9 mouse cellular contexts compared by ENCODE assay signal in the genomic region with DNA sequence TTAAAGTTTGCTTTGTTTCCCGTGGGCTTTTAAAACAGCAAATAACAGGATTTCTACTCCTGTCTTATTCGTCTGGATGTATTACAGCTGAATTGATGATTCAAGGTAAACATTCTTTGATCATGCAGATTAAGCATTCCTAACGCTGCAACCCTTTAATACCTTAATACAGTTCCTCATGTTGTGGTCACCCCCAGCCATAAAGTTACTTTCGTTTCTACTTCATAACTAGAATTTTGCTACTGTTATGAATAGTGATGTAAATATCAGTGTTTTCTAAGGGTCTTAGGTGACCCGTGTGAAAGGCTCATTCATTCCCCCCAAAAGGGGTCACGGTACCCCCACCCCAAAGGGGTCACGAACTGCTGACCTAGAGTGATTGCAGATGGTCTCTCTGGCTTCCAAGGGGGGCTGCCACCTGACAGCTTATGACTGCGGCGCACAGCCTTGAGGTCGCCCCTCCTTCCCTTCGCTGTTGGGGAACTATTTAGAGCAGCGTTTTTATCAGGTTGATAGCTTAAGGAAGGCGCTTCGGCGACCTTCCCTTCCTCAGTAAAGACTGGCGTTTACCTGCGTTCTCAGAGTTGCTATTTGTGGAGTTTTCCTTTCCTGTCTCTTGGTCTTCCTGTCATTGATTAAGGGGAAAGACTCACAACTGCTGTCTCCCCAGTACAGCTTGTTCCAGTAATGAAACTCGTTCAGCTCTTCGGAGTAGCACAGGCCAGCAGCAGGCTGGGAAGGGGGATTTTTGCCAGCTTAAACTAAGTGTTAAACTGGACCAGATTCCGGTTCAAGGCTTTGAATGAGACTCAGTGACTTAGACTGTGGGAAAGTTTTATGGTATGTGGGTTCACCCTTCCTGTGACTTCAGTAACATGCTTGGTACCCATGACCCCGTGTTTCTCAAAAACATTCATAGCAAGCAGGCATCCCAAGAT. TPM values are rescaled to one million over a fixed set of nuclear protein-coding genes. Genes with fewer than 3 reads are reported as not detected.
DNase-seq lines count a peak whose midpoint lies in the region; ATAC-seq and TF ChIP-seq lines count a peak whose summit lies in the region.
"Had no signal": no experiment of that assay in that cellular context is flagged by ENCODE, and none has a peak within 500 bp of the region (broad histone marks: within the 10 kb centered on the region; RNA-seq: fewer than 3 reads in every experiment).

No protein-coding gene starts in this region.

- no peaks in the 10 kb centered on the region for H3K27me3 ChIP-seq in hindbrain, embryonic 10.5 days (ENCODE audit: insufficient read depth, poor library complexity, severe bottlenecking)
- H3K27me3 ChIP-seq in hindbrain, embryonic 14.5 days (ENCODE audit: control insufficient read depth, insufficient read depth, low read length) = no peaks in the 10 kb centered on the region
- H3K27me3 ChIP-seq in limb, embryonic 12.5 days = no peaks in the 10 kb centered on the region
- H3K27me3 ChIP-seq in forebrain, postnatal 0 days (ENCODE audit: insufficient read depth, low read length) = no peaks in the 10 kb centered on the region; the same call in 1 of the 2 replicates

- no peaks in the 10 kb centered on the region for H3K9me3 ChIP-seq in hindbrain, embryonic 10.5 days
- no peaks in the 10 kb centered on the region for H3K9me3 ChIP-seq in hindbrain, embryonic 14.5 days (ENCODE audit: control insufficient read depth, low read length)
- H3K9me3 ChIP-seq in limb, embryonic 12.5 days = no peaks in the 10 kb centered on the region
- H3K9me3 ChIP-seq in forebrain, postnatal 0 days (ENCODE audit: low read length) = no peaks in the 10 kb centered on the region

- H3K4me1 ChIP-seq in hindbrain, embryonic 10.5 days (replicated peaks) = peaks cover 95% of the 10 kb centered on the region
- peaks cover 61% of the 10 kb centered on the region for H3K4me1 ChIP-seq in hindbrain, embryonic 14.5 days (replicated peaks; ENCODE audit: control insufficient read depth, insufficient read depth, low read length)
- H3K4me1 ChIP-seq in limb, embryonic 12.5 days (replicated peaks) = peaks cover 76% of the 10 kb centered on the region
- peaks cover 14% of the 10 kb centered on the region; the same call in 1 of the 2 replicates for H3K4me1 ChIP-seq in forebrain, postnatal 0 days (ENCODE audit: insufficient read depth)

- H3K9ac ChIP-seq in hindbrain, embryonic 14.5 days = no peak overlapping the region
- H3K9ac ChIP-seq in limb, embryonic 12.5 days (replicated peaks) = no peak overlapping the region
- no peak overlapping the region for H3K9ac ChIP-seq in forebrain, postnatal 0 days

- DNase-seq in hindbrain, embryonic 10.5 days (ENCODE audit: low spot score) = no peak
- no peak for DNase-seq in hindbrain, embryonic 14.5 days (ENCODE audit: low spot score)
- DNase-seq in thymus, postnatal 4 days = peak; percentile 34
- no peak for DNase-seq in thymus, adult 18-20 months
- DNase-seq in forebrain, postnatal 0 days = no peak
- no peak for DNase-seq in spleen, adult 18-20 months
- DNase-seq: left cerebral cortex, postnatal 4 days had no signal

- 55% methylated on average over 21 of the region's 21 CpGs for WGBS in hindbrain, embryonic 10.5 days
- WGBS in hindbrain, embryonic 14.5 days = 58% methylated on average over 21 of the region's 21 CpGs
- 33% methylated on average over 21 of the region's 21 CpGs for WGBS in limb, embryonic 12.5 days
- WGBS in forebrain, postnatal 0 days = 64% methylated on average over 21 of the region's 21 CpGs

- peaks cover 4% of the 10 kb centered on the region; the same call in 1 of the 2 replicates for H3K36me3 ChIP-seq in hindbrain, embryonic 10.5 days
- H3K36me3 ChIP-seq in hindbrain, embryonic 14.5 days (replicated peaks; ENCODE audit: control insufficient read depth, insufficient read depth) = no peaks in the 10 kb centered on the region
- H3K36me3 ChIP-seq in limb, embryonic 12.5 days = no peaks in the 10 kb centered on the region
- H3K36me3 ChIP-seq in forebrain, postnatal 0 days (ENCODE audit: insufficient read depth) = no peaks in the 10 kb centered on the region

- H3K4me3 ChIP-seq in hindbrain, embryonic 10.5 days = no peak overlapping the region
- H3K4me3 ChIP-seq in hindbrain, embryonic 14.5 days (replicated peaks; ENCODE audit: low read length) = no peak overlapping the region
- no peak overlapping the region for H3K4me3 ChIP-seq in limb, embryonic 12.5 days (replicated peaks)
- no peak overlapping the region for H3K4me3 ChIP-seq in forebrain, postnatal 0 days (ENCODE audit: low read depth, low read length)

- peak overlapping the region; percentile 73; the same call in 1 of the 2 replicates for H3K27ac ChIP-seq in hindbrain, embryonic 10.5 days
- H3K27ac ChIP-seq in hindbrain, embryonic 14.5 days = no peak overlapping the region
- H3K27ac ChIP-seq in limb, embryonic 12.5 days = no peak overlapping the region
- no peak overlapping the region for H3K27ac ChIP-seq in forebrain, postnatal 0 days (ENCODE audit: low read depth, low read length)

- no peak for ATAC-seq in hindbrain, embryonic 14.5 days (ENCODE audit: low FRiP score)
- no peak for ATAC-seq in limb, embryonic 12.5 days (ENCODE audit: insufficient number of reproducible peaks, insufficient read depth, low FRiP score, low TSS enrichment, low read depth)
- no peak for ATAC-seq in forebrain, postnatal 0 days
- no peak for ATAC-seq in monocyte, adult 5-6 weeks (replicated peaks; ENCODE audit: insufficient number of reproducible peaks, low FRiP score, low TSS enrichment, poor library complexity, severe bottlenecking)

- TF ChIP-seq CTCF in forebrain, postnatal 0 days (IDR thresholded peaks at IDR 0.05; ENCODE audit: low read depth) = no peak

- H3K4me2 ChIP-seq in hindbrain, embryonic 14.5 days (replicated peaks) = no peak overlapping the region
- H3K4me2 ChIP-seq in limb, embryonic 12.5 days = peak overlapping the region; percentile 18; the same call in 1 of the 2 replicates
- H3K4me2 ChIP-seq in forebrain, postnatal 0 days (ENCODE audit: low read depth) = no peak overlapping the region

RNA-seq across cellular contexts. Expression of a gene that starts 12.5 kb away (rescaled TPM):
- 16.0 and 16.9 TPM in 2 replicates for polyA plus RNA-seq in hindbrain, embryonic 10.5 days (2016; fragmentation: Nextera tagmentation; extraction: Ambion mirVana)
- 8.9 and 10.0 TPM in 2 replicates for polyA plus RNA-seq in hindbrain, embryonic 14.5 days (2014; fragmentation: Nextera tagmentation; extraction: Ambion mirVana)
- 12.3 and 12.6 TPM in 2 replicates for polyA plus RNA-seq in limb, embryonic 12.5 days (2016; fragmentation: Nextera tagmentation; extraction: Ambion mirVana)
- 12.2 and 16.4 TPM in 2 replicates for total RNA-seq in forebrain, postnatal 0 days (2014; rRNA removed)
- polyA plus RNA-seq in forebrain, postnatal 0 days (2015; fragmentation: Nextera tagmentation; extraction: Ambion mirVana) = 6.6 and 8.8 TPM in 2 replicates
- 2.0 to 18.0 TPM (median 5.0 TPM) in 3 replicates for total RNA-seq in monocyte, adult 5-6 weeks (2017)
